Mouse (Mus musculus) Patski (cell line): ENCODE results near the gene Klrb1f. TPM values are rescaled to one million over a fixed set of nuclear protein-coding genes. Genes with fewer than 3 reads are reported as not detected.
A peak's percentile ranks its signal among the peaks of the same experiment; 100 is the strongest.
"Not testable (repeated sequence)": the region's sequence is repeated elsewhere in the genome, so short reads cannot be mapped to it uniquely, and the experiment has no call there.

ENCODE experiments used
- ATAC-seq: fragments of 100-300 bp; one replicate; pipeline ENCODE4 v1.8.0; 2021
- CTCF ChIA-PET: fragments of 350-600 bp; sonication (Branson Sonifier 250); formaldehyde crosslinking; loops from one replicate; lab custom pipeline; 2022; ENCODE audit warnings: inconsistent platforms; lab: Charles Lee
- POLR2A ChIA-PET: fragments of 350-600 bp; sonication (Branson Sonifier 250); formaldehyde crosslinking; loops from one replicate; lab custom pipeline; 2022; ENCODE audit warnings: antibody characterized with exemption, inconsistent platforms; lab: Charles Lee
- DNase-seq: peaks from one replicate; pipeline ENCODE4 v3.0.0-alpha.2; 2011; ENCODE audit warnings: low read depth, low spot score
- H3K27me3 ChIP-seq: fragments of 371-371 bp; one replicate; pipeline ENCODE4 v1.5.1; 2021
- CTCF ChIP-seq: fragments of 100-300 bp; IDR thresholded peaks from one replicate; pipeline ENCODE4 v1.5.1; 2021
- in situ Hi-C: fragments of 300-500 bp; cut with MboI; formaldehyde crosslinking; loops from 3 replicates; pipeline ENCODE4 v1.11.1; 2018; ENCODE audit warnings: low pct_unique_long_range_greater_than_20kb, mixed read lengths
- polyA plus RNA-seq: library from polyadenylated mRNA; unstranded; gene quantifications from one replicate; pipeline ENCODE4 v1.2.3, GENCODE M21; 2021

Klrb1f gene
- polyA plus RNA-seq, 1 experiment from 2014 or later: not detected

DNA sequence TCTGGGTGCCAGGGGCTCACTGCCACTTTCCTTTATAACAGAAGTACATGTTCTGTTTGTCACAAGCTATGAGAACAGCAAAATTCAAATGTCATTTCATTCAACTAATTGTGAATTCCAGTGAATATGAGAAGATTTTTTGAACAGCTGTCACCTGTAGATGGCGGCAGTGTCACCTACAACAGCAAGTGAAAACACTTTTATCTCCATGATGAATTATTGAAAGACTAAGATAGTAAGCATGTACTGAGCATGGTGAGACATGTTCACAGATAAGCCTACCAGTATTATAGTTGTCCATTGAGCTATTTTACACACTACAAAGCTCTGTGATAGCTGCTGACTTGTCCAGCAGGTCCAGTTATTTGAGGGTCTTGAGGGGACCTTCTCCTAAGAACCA lies 42.5 kb downstream of the Klrb1f start:
- H3K27me3 ChIP-seq: peaks cover 15% of the 10 kb centered on the region
- ATAC-seq: no peak
- in situ Hi-C loops: no loop called here
- CTCF ChIA-PET: interaction anchor here (1.4 to 2.7 kb wide), 2 partner anchors 9 to 166 kb away, joined by 3 to 12 read pairs; no protein-coding TSS in a partner anchor
- POLR2A ChIA-PET: no interaction called here
- DNase-seq: no peak
- TF ChIP-seq CTCF: peak; percentile 51

DNA sequence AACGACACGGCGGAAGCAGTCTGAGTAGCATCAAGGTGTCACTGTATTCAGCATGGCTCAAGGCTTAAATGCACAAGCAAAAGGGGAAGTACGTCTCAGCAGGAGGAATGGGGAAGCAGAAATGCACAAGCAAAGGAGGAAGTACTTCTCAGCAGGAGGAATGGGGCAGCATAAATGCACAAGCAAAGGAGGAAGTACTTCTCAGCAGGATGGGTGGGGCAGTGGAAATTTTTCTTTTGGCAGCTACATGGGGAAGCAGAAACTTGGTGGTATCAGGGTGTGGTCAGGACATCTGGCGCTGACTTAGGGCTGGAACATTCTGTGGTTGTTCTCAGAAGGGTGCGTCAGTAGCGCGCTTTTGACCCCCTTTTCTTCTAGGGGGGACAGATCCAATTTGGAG lies 42.9 kb downstream of the Klrb1f start:
- CTCF ChIA-PET: interaction anchor here (1.1 to 2.7 kb wide), 3 partner anchors 10 to 166 kb away, joined by 3 to 12 read pairs (median 4); no protein-coding TSS in a partner anchor
- POLR2A ChIA-PET, in situ Hi-C loops, ATAC-seq, DNase-seq: not testable (repeated sequence)
- H3K27me3 ChIP-seq: peaks cover 15% of the 10 kb centered on the region

DNA sequence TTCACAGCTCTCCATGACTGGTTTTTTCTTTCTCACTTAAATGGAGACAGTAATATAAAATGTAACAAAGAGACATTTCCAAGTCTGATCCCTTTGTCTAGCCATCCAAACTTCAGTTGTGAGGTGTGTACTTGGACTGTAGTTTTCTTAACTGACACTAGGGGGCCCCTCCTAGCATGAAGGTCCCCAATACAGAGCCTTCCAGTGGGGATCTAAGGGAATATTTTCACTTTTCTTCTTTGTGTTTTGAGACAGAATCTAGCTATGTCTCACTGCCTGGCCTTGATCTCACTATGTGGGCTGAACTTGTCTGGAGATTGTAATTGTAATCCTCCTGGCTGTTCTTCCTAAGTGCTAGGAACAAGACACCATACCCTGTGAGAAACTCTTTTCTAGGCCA lies 49.5 kb downstream of the Klrb1f start:
- no peak for DNase-seq
- in situ Hi-C loops: no loop called here
- CTCF ChIA-PET: interaction anchor here (0.9 to 3.2 kb wide), 14 partner anchors 9 to 160 kb away, joined by 3 to 20 read pairs (median 5); partner anchors contain the start of gene Clec2d
- ATAC-seq: peak; percentile 78
- peaks cover 10% of the 10 kb centered on the region for H3K27me3 ChIP-seq
- POLR2A ChIA-PET: interaction anchor here (1.0 kb wide), 1 partner anchor 143 kb away, joined by 3 read pairs; no protein-coding TSS in a partner anchor
- TF ChIP-seq CTCF: peak; percentile 77

DNA sequence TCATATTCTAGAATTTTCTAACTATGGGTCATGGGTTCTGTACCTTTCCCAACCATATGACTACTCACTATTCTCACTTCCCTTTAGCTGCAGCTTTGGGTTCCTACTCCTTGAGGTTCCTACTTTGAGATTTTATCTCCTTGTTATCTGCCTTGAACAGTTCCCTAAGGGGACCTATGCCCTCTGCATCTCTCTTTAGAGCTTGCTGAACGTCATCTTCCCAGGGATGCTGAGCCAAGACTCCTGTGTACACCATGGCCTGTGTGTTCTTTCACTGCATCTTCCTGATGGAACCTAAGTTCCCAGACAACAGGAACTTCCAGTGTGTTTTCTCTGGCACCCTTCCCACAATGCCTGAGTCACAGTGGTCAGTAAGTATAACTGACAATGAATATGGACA lies 52.2 kb downstream of the Klrb1f start:
- no peak for TF ChIP-seq CTCF
- POLR2A ChIA-PET: no interaction called here
- CTCF ChIA-PET: interaction anchor here (0.8 kb wide), 1 partner anchor 11 kb away, joined by 3 read pairs; no protein-coding TSS in a partner anchor
- in situ Hi-C loops: no loop called here
- DNase-seq (no peak), ATAC-seq (no peak)
- peaks cover 14% of the 10 kb centered on the region for H3K27me3 ChIP-seq

DNA sequence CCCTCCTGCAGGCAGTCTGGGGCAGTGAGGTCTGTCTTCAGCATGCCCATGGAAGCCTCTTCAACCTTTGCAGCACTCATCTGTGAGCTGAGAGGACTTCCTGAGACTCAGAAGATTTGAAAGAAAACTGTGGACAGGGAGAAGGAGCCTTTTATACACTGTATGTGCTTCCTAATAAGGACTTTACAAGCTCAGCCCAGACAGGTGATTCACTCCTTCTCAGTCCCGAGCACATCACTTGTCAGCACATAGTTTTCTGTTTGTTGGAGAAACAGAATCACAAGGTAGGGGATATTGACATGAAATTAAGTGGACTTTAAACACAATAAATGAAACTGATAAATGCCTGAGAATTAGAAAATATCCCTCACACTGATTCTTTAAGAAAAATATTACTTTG lies 55.1 kb downstream of the Klrb1f start, which contains the start of gene Clec2e:
Clec2e (minus strand) TSS at position 120 of the 400 bp plus-strand sequence.
- DNase-seq, ATAC-seq, POLR2A ChIA-PET, in situ Hi-C loops: not testable (repeated sequence)
- peaks cover 16% of the 10 kb centered on the region for H3K27me3 ChIP-seq
- CTCF ChIA-PET: interaction anchor here (1.1 to 1.4 kb wide), 2 partner anchors 138 to 155 kb away, joined by 4 to 5 read pairs; no protein-coding TSS in a partner anchor

DNA sequence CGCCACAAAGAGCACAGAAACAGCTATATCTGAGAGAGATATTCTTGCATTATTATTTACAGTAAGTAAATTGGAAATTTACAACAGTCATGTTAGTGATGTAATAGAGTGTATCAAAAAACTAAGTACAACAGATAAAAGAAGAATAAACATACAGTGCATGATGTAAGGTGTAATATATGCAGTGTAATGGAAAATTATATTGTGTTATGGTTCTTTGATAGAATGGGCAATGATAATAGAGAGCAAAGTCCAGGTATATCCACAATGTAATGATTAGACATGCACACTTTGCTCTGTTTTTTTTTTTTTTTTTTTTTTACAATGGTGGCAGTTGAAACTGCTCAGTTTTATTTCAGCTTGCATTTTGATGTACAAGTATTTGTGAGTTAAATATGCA lies 55.9 kb downstream of the Klrb1f start:
- ChIA-PET CTCF (interaction anchor here (1.1 to 1.4 kb wide), 3 partner anchors 16 to 154 kb away, joined by 3 to 5 read pairs (median 4); no protein-coding TSS in a partner anchor), POLR2A (no interaction called here)
- H3K27me3 ChIP-seq: peaks cover 16% of the 10 kb centered on the region
- DNase-seq (no peak), ATAC-seq (no peak)
- TF ChIP-seq CTCF: no peak
- in situ Hi-C loops: no loop called here

DNA sequence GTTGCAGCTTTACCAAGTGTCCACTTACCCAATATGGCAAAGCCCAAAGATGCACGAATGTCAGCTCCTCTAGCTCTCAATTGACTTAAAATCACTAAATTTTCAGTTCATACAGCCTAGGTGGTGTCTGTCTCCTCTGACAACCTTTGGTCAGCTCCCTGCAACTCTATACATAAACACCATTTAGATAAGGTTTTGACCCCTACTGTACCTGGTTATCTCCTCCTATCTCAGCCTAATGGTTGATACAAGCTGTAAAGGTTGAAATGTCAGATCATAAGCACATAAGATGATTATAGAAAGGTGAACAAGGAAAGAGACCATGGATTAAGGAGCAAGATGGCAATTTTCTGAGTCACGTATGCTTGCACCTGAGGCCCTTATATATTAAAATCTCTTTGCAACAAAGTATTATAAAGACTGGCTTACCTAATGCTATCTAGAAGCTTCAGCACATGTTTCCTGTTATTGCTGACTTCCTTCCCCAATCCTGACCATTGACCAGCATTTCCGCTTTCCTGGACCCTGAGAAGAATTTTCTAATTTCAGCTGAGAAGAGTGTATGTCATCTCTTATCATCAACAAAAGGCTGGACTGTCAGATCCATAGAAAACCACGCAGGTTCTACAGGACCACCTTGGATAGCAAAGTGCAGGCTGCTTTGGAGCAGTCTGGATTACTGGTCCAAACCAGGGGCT lies 57.3 kb downstream of the Klrb1f start:
- TF ChIP-seq CTCF: no peak
- ChIA-PET CTCF (interaction anchor here (0.9 to 1.7 kb wide), 4 partner anchors 9 to 134 kb away, joined by 3 to 7 read pairs (median 3); partner anchors contain the start of gene Clec2d), POLR2A (no interaction called here)
- DNase-seq (no peak), ATAC-seq (no peak)
- peaks cover 16% of the 10 kb centered on the region for H3K27me3 ChIP-seq
- in situ Hi-C loops: no loop called here

Other genes starting within 250 kb of the Klrb1f start
- gene Gm44511, start 219.6 kb upstream of the Klrb1f start, polyA plus RNA-seq: not detected
- gene Klrb1b, start 219.6 kb upstream of the Klrb1f start, polyA plus RNA-seq: not detected
- gene Clec2i, start 158.3 kb upstream of the Klrb1f start, polyA plus RNA-seq: not detected
- gene BC035044, start 154.8 kb upstream of the Klrb1f start, polyA plus RNA-seq: not detected
- gene Clec2g, start 111.5 kb upstream of the Klrb1f start, polyA plus RNA-seq: 0.03 TPM
- gene Clec2e, start 55.0 kb downstream of the Klrb1f start, polyA plus RNA-seq: not detected
- 26.9 TPM for gene Clec2d, start 134.7 kb downstream of the Klrb1f start, polyA plus RNA-seq
- not detected for gene Cd69, start 229.5 kb downstream of the Klrb1f start, polyA plus RNA-seq